Mouse (Mus musculus) thymus, postnatal 25 days (tissue): ENCODE results near the gene Mvb12b.

Experiments
- DNase-seq: peaks from one replicate; pipeline ENCODE4 v3.0.0; 2022

The Mvb12b gene

DNA sequence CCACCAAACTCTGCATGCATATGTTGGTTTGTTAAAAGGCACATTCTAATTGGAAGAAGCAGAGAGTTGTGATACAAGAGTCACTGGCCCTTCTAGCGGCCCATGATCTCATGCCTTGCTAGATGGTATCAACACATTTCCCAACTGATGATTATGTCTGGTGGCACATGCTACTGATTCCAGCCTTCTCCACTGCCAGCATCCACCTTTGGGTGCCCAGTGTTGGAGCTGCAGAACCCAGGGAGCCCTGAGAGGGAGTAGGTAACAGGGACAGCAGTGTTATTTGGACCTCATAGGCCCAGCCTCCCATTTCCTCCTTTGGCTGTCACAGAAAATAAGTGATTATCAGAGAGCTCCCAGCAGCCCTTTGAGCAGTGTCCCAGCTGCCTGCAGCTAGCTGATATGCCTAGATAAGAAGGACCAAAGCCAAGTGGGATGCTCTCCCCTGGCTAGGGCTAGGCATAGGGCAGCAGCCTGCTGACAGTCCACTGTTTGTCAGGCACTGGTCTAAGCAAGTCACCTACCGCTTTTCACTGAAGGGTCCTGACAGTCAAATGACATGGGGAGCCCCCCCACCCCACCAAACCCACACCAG lies 44.7 kb downstream of the Mvb12b start:
- DNase-seq, result no peak

- DNase-seq, result no peak
Measured at GRCm38 (mm10) chr2:33841980-33842379, 45.8 kb downstream of the Mvb12b start.

DNA sequence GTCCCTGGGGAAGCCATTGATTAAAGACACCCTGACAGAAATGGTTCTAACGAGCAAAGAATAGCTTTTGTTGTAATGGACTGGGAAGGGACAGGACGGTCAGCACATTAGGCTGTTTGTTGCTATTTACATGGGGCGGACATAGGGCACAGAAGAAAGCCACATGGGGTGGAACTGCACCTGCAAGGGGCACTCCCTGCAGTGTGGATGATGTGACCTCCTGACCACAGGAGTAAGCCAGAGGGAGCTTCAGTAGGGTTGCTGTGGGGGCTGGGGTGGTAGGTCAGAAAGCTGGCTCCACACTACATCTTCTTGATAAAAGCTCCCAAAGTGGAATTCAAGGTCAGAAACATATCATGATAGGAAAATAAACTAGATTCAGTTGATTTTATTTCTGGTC lies 47.3 kb downstream of the Mvb12b start:
- DNase-seq, result no peak

GRCm38 (mm10) chr2:33839252-33839651 lies 48.5 kb downstream of the Mvb12b start:
- DNase-seq, result no peak

- no peak for DNase-seq
Measured at GRCm38 (mm10) chr2:33837297-33837696, 50.4 kb downstream of the Mvb12b start.

DNA sequence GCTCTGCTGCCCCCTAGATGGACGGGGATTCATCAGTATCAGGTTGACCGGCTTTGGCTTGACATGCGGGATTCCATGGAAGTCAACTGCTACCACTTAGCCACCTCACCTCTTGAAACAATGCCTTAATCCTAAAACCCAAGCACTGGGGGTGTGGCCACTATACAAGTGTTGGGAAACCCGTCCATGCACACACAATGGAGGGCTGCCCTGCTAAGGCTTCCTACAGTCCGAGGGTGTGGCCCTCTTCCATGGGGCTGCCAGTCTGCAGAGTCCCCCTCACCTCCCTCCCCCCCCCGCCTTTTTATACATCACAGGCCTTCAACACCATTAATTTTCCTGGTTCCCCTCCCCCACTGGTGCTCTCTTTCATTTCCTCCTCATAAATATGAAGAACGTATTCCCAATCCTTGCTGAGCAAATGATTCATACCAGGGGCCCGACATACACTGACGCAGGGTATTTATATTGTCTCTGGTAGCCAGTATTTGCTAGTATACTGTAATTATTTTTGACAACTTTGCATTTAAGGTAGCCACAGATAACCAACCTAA lies 51.0 kb downstream of the Mvb12b start:
- DNase-seq, result no peak

DNA sequence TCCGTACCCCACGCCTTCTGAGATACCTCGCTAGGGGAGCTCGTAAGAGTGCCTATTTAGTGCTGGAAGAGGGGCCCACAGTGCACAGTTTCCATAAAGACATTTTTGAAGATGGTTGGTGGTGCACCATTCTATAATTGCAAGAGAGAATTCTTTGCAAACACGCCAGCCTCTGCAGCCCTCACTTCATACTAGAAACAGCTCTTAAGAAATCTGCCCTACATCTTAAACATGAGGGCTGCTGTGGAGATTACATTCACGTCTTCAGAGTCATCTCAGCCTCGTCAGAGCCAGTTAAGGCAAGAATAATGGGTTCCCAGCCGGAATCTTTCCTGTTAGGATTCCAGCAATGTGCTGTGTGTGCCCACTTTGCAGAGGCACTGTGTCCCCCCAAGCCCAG lies 52.7 kb downstream of the Mvb12b start:
- no peak for DNase-seq

- DNase-seq, result no peak
Measured at GRCm38 (mm10) chr2:33833902-33834301, 53.8 kb downstream of the Mvb12b start.

GRCm38 (mm10) chr2:33829870-33830269 lies 57.9 kb downstream of the Mvb12b start:
- no peak for DNase-seq

- DNase-seq, result no peak
Measured at GRCm38 (mm10) chr2:33826777-33827176, 61.0 kb downstream of the Mvb12b start.

GRCm38 (mm10) chr2:33824935-33825514 lies 62.7 kb downstream of the Mvb12b start:
- DNase-seq, result no peak

DNA sequence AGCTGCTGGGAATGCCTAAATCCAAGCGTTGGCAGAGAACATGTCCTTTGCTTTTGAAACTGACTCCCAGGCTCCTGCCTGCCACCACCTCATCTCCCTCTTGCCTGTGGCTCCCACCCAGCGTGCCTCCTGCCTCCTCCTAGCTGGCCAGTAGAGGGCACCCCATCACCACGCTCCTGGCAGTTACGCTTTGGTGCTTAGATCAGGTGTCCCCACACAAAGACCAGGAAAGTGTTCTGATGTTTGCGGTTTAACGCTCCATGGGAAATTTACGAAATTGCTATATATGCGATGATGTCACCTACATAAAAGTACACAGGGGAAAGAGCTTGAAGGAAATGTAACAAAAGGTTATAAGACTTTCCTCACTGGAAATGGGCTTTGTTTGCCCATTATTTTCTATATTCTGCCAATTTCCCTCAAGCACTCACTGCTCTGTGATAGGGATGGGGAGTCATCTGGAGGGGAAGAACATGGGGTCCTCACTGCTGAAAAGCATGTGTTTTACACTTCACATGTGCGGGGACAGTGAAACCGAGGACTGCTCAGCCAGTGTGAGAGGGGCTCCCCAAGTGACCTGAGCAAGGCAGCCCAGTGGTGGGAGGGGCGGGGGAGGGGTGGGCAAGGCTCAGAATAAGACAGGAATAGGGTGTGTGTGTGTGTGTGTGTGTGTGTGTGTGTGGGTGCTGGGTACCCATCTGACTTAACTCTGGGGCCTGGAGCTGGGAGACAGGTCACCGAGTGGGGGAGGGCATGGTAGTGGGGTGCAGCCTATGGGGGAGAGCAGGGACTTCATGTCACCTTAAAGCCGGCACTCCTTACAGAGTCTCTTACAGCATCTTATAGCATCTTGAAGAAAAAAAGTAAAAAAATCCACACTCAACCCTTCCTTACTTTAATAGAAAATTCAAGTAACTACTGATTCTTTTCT lies 65.8 kb downstream of the Mvb12b start:
- peak; percentile 96 for DNase-seq

DNA sequence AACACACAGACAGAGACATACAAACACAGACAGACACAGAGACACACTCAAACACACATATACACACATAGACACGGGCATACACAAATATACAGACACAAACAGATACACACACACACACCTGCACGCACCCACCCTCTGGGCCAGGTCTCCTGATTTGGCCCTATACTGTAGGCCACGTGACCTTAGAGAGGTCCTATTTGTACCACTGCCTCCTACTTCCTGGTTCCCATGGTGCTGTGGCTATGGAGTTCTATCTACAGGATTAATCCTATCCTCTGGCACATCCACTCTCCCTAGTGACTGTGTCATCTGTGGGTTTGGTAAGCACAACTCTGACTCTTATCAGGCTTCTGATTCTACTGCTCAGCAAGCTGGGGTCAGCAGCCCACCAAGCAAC lies 67.3 kb downstream of the Mvb12b start:
- DNase-seq, result no peak

- DNase-seq, result no peak
Measured at GRCm38 (mm10) chr2:33820037-33820436, 67.7 kb downstream of the Mvb12b start.

GRCm38 (mm10) chr2:33818385-33818784 lies 69.4 kb downstream of the Mvb12b start:
- DNase-seq, result peak; percentile 72

DNA sequence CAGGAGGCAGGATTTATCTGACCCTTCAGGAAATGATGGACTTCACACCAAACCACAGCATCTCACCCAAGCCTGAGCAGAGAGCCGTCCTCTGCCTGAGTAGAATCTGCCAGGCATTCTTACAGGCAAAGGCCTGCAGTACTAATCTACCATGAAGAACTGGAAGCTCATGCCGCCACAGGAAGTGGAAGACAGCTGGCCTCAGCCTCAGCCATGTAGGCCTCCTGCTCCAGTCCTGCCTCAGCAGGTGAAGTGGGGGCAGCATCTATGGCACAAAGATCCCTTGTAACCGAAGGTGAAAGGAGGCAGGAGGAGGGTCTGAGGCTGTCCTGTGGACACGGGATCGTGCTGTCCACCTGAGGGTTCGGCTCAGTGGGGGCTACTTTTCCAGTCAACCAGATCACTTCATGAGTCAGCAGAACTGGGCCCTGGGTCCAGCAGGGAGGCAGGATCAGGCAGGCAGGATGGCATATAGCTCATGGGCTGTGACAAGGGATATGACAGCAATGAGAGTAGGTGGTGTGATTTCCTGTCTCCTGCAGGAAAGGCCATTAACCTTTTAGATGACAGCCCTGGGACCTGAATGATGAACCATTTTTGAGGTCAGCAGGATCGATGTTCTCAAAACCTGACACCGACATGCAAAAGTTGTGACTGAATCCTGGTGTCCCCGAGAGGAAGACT lies 69.9 kb downstream of the Mvb12b start:
- DNase-seq, result peak; percentile 65

GRCm38 (mm10) chr2:33817080-33817479 lies 70.7 kb downstream of the Mvb12b start:
- peak; percentile 86 for DNase-seq

- no peak for DNase-seq
Measured at GRCm38 (mm10) chr2:33814581-33814980, 73.2 kb downstream of the Mvb12b start.

- DNase-seq, result no peak
Measured at GRCm38 (mm10) chr2:33813501-33814240, 74.1 kb downstream of the Mvb12b start.

- DNase-seq, result no peak
Measured at GRCm38 (mm10) chr2:33812980-33813379, 74.8 kb downstream of the Mvb12b start.

GRCm38 (mm10) chr2:33811349-33811890 lies 76.3 kb downstream of the Mvb12b start:
- no peak for DNase-seq

GRCm38 (mm10) chr2:33809081-33809480 lies 78.7 kb downstream of the Mvb12b start:
- DNase-seq, result no peak
